Mouse (Mus musculus) A20 (cell line): ENCODE measurements around the gene 4933402D24Rik.

Experiments
- DNase-seq: peaks from one replicate; pipeline ENCODE4 v3.0.0-alpha.2; 2011; ENCODE audit warnings: low read depth, low spot score

Gene 4933402D24Rik

DNA sequence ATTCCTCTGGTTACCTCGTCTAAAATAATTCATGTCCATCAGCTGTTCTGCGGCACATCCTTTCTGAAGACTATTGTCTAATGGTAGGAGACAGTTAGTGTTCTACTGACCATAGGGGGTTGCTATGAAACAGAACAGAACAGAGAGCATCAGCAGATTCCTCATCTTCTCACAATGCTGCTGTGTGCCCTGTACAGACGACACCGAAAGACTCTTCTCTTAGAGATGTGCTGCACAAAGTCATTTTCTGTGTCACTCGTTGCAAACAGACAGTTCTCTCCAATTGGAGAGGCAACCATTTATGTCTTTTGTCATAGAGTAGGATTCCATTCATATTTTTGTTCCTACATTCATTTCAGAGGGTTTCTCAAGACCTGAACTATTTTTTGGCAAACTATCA is at the start of gene 4933402D24Rik:
4933402D24Rik (minus strand) TSS at position 101 of the 400 bp plus-strand sequence.
- DNase-seq: no peak

DNA sequence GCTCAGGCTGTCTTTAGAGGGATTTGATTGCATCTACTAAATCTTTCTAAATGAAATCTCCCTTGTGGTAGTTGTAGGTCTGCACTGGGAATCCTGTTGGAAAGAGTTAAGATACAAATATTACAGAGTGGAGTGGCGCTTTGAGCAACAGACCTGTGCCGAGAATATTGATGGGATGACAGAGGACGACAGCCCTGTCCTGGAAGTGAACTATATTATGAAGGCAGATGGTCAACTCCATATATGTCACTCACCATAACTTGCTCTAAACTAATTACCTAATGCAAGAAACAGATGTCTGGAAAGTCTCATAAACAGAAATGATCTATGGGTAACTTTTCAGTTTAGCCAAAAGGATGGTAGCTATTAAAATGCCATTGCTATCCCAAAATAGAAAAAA is 39.5 kb upstream of the 4933402D24Rik start:
- no peak for DNase-seq

GRCm38 (mm10) chr1:63805095-63805494 is 36.0 kb upstream of the 4933402D24Rik start:
- DNase-seq: no peak

DNA sequence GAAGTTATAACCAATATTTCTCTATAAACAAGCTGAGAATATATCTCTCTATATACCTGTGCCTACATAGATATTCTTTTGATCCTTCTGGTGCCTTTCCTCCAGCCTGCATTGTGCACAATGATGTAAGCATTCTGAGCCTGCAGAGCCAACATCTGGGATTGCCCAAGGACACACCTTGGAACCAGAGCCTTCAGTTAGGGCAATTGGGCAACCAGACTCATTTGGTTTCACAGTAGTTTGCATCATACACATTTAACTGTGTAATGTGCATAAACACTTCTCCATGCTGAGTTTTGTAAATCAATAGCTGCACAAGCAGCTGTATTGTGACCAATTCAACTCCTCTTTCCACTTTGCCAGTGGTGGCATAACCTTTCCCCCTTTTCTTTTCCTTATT is 25.3 kb upstream of the 4933402D24Rik start:
- no peak for DNase-seq

- no peak for DNase-seq
These were observed 8.0 kb upstream of the 4933402D24Rik start for GRCm38 (mm10) chr1:63776902-63777630.

DNA sequence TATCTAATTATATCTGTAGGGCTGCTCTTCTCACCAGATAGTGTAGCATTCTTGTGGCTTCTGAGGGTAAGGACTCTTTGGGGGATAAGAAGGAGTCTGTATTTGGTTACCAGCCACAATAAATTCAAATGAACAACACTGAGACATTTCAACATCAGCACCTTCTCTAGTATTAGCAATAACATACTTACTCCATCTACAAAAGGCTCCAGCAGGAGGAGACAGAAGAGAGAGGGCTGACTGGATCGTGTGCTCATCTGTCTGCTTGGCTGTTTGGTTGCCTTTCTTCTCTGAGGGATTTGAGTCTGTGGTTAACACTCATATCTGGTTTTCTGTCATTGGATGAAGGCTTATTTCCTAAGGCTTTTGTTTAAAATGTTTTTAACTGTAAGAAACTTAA is 7.3 kb upstream of the 4933402D24Rik start:
- DNase-seq: no peak

DNA sequence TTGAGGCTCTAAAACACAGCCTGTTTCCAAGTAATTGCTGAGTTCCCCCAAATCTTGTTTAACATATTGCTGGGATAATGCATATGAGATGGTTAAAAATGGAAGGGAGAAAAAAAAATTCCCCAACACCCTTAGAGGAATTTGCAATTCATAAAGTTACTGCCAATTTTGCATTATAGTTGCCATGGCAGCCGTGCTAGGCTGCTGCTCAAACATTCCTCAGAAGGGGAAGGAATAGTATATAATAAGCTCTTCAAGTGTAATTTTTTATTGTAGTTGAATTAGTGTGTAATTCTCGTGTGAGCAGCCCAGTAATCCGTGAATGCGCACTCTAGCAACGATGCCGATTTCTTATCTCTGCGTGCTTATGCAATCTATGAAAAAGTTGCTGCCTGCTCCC is 1.2 kb upstream of the 4933402D24Rik start:
- DNase-seq: no peak

- DNase-seq: no peak
These were observed 955 bp downstream of the 4933402D24Rik start for GRCm38 (mm10) chr1:63768112-63768511.

- DNase-seq: no peak
These were observed 4.7 kb downstream of the 4933402D24Rik start for GRCm38 (mm10) chr1:63764395-63764794.

- no peak for DNase-seq
These were observed 5.1 kb downstream of the 4933402D24Rik start for GRCm38 (mm10) chr1:63763881-63764386.

GRCm38 (mm10) chr1:63763212-63763694 is 5.8 kb downstream of the 4933402D24Rik start:
- DNase-seq: peak; percentile 44

DNA sequence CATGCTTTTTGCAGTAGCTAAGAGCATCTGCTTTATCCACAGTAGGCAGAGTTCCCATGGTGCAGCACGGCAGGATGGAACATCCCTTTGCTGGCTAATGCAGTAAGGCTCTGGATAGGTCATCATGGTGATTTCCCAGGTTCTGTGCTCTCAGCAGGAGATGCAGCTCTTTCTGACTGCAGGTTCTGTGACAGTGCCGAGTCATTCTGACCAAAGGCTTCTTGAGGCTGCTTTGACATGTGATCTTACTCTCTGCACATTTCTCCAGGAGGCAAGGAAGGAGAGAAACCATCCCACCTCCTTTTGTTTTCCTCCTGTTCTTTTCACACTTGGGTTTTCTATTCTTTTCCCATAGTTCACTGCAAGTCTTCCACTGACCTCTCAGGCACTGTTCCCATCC is 13.1 kb downstream of the 4933402D24Rik start:
- no peak for DNase-seq

DNA sequence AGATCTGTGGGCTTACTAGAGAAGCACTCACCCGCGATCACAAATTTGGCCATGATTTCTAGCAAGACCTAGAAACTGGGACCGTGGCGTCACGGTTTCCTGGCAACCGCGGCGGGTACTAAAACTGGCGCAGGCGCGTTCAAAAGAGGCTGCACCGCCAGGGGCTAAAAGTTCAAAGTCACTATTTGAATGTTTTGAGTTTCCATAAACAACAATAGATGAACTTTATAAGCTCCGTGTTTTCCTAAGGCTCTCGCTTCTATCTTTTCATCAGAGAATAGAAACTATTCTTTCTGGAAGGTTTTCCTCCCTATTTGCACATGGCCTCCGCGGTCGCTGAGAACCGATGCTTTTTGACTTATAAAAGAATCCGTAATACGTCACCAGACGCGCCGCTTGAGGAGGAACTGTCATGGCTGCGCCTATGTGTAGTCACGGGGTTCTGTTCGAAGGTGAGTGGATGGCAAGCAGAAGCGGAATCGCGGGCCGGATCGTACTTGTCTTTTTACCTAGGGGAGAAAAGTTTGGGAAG is 38.8 kb downstream of the 4933402D24Rik start, which contains the start of the genes Mdh1b and Fastkd2:
Mdh1b (minus strand) TSS at position 79 of the 532 bp plus-strand sequence.
Fastkd2 (plus strand) TSS at position 375 of the 532 bp plus-strand sequence.
- DNase-seq: peak; percentile 93

GRCm38 (mm10) chr1:63729796-63730195 is 39.3 kb downstream of the 4933402D24Rik start:
- no peak for DNase-seq

DNA sequence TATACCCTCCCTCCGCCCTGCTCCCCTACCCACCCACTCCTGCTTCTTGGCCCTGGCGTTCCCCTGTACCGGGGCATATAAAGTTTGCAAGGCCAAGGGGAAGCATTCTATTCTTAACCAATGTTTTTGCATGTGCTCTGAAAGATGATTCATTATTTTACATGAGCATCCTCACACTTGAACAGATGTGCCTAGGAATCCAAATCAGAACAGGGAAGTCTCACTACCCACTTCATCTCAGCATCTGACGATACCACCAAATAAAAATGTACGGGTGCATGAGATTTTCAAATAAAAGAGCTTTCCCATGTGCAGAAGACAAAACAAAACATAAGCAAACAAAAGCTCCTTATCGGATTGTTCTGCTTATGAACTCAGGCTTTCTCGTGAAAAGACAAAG is 48.9 kb downstream of the 4933402D24Rik start:
- DNase-seq: no peak

DNA sequence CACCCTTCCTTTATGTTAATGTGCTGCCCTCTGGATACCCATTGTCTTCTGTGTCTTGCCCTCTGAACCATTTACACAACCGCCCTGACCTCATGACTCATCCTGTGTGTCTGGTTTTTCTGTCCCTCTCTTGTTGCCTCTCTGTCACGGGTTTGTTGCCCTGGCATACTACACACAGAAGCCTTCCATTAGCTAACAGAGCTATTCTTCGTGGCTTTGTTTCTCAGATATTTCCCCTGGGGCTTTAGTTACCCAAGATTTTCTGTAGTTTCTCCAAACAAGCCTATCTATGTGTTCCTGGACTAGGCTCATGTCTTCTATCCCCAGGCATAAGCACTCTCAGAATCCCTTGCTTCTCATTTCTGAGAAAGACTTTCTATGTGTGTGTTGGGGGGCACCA is 60.2 kb downstream of the 4933402D24Rik start:
- no peak for DNase-seq

- DNase-seq: no peak
These were observed 63.3 kb downstream of the 4933402D24Rik start for GRCm38 (mm10) chr1:63705733-63706132.
